Mouse (Mus musculus): ENCODE measurements around the gene Dlgap3. TPM values are rescaled to one million over a fixed set of nuclear protein-coding genes. Genes with fewer than 3 reads are reported as not detected.

The Dlgap3 gene
- polyA plus RNA-seq, 1 experiment: 1.0 TPM

DNA sequence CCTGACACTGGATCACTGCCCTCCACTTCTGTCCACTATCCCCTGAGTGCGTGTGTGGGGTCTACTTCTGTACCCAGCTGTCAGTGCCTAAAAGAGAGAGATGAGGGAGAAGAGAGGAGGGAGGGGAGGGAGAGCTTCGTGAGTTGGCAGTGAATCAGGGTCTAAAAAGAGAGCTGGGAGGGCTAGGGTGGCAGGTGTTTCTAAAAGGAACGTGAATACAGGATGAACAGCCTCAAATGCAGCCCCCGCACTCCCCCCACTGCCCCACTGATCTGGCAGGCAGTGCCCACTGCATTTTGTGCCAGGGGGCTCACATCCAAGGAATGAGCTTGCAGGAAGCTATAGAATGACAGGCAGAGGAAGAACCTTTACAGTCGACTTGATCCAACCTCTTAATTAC is 1.9 kb downstream of the Dlgap3 start:
- 46% methylated on average over 5 of the region's 5 CpGs for whole genome bisulfite sequencing
- Histone ChIP-seq H3K27ac (ENCODE audit: control insufficient read depth, insufficient read depth, low read depth, low read length, poor library complexity) (no peak overlapping the region), H3K4me3 (replicated peaks; ENCODE audit: control insufficient read depth, low read depth, low read length) (no peak overlapping the region), H3K4me1 (ENCODE audit: control insufficient read depth, insufficient read depth, low read length) (no peaks in the 10 kb centered on the region)
- TF ChIP-seq POLR2A (IDR thresholded peaks at IDR 0.05; ENCODE audit: borderline replicate concordance, control insufficient read depth, low read depth, low read length) (no peak), CTCF (IDR thresholded peaks at IDR 0.05; ENCODE audit: control insufficient read depth, insufficient read depth, low read length) (no peak)

DNA sequence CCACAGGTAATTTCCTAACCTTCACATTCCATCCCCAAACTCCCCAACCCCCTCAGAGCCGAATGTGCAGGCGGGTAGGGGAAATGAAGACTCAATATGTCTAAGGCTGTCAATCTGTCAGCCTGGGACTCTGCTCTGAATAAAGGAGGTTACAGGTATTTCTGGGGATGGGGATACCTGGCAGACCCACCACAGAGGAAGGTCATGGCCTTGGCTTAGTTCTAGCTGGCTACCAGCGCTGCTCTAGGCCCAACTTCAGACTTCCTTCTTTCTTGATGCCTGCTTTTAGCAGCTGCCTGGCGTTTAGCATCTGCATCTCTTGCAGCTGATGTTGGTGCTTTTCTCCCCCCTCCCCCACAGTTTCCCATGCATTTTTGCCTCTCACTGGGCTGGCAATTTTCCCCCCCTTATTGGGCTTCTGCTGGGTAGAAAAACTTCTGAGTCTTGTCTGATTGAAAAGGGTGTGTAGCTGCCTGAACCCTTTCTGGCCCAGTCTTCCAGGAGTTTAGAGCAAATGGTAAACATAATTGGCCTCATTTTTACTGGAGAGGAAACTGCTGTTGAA is 2.4 kb downstream of the Dlgap3 start:
- no peak for TF ChIP-seq CTCF (IDR thresholded peaks at IDR 0.05; ENCODE audit: control insufficient read depth, insufficient read depth, low read length)
- no peak for TF ChIP-seq POLR2A (IDR thresholded peaks at IDR 0.05; ENCODE audit: borderline replicate concordance, control insufficient read depth, low read depth, low read length)
- Histone ChIP-seq H3K4me3 (replicated peaks; ENCODE audit: control insufficient read depth, low read depth, low read length) (no peak overlapping the region), H3K4me1 (ENCODE audit: control insufficient read depth, insufficient read depth, low read length) (no peaks in the 10 kb centered on the region), H3K27ac (ENCODE audit: control insufficient read depth, insufficient read depth, low read depth, low read length, poor library complexity) (no peak overlapping the region)
- WGBS: 40% methylated on average over 4 of the region's 4 CpGs

DNA sequence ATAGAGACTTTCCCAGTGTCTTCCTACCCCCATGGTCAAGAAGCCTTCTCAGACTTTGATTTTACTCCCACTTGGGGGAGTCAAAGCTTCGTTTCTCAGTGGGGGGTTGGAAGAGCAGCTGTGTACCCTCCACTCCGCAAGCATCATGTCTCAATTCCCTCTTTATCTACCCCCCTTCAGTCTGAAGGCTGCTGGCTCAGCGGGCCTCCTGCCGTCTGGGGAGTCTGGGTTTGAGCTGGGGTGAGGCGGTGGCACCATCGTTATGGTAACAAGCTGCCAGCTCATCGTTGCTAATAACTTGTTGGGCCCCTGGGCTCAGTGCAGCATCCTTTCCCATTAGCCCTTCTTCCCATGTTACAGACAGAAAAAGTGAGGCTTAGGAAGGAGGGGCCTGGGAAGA is 3.1 kb downstream of the Dlgap3 start:
- no peak overlapping the region for H3K4me3 ChIP-seq (replicated peaks; ENCODE audit: control insufficient read depth, low read depth, low read length)
- H3K27ac ChIP-seq (ENCODE audit: control insufficient read depth, insufficient read depth, low read depth, low read length, poor library complexity): no peak overlapping the region
- 26% methylated on average over 7 of the region's 7 CpGs for WGBS
- TF ChIP-seq POLR2A (IDR thresholded peaks at IDR 0.05; ENCODE audit: borderline replicate concordance, control insufficient read depth, low read depth, low read length): no peak
- H3K4me1 ChIP-seq (ENCODE audit: control insufficient read depth, insufficient read depth, low read length): no peaks in the 10 kb centered on the region

DNA sequence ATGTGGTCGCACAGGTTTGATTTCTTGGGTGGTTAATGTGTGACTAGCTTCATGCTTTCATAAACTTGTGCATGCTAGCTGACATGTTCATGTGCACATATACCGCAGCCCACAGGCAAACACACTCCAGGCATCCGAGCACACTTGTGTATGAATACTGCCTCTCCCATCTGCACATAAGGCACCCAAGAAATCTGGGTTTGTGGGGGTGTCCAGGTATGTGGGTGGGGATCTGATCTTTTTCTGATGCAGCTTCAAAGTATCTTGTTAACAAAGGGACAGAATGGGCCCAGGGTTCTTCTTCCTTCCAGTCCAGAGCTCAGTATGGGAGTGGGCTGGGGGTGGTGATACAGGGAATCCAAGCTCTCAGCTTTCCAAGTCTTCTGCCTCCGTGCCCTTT is 3.6 kb downstream of the Dlgap3 start:
- TF ChIP-seq CTCF (IDR thresholded peaks at IDR 0.05; ENCODE audit: control insufficient read depth, insufficient read depth, low read length) (no peak), POLR2A (IDR thresholded peaks at IDR 0.05; ENCODE audit: borderline replicate concordance, control insufficient read depth, low read depth, low read length) (no peak)
- Histone ChIP-seq H3K4me3 (replicated peaks; ENCODE audit: control insufficient read depth, low read depth, low read length) (no peak overlapping the region), H3K27ac (ENCODE audit: control insufficient read depth, insufficient read depth, low read depth, low read length, poor library complexity) (no peak overlapping the region), H3K4me1 (ENCODE audit: control insufficient read depth, insufficient read depth, low read length) (no peaks in the 10 kb centered on the region)
- WGBS: 53% methylated on average over 4 of the region's 4 CpGs

DNA sequence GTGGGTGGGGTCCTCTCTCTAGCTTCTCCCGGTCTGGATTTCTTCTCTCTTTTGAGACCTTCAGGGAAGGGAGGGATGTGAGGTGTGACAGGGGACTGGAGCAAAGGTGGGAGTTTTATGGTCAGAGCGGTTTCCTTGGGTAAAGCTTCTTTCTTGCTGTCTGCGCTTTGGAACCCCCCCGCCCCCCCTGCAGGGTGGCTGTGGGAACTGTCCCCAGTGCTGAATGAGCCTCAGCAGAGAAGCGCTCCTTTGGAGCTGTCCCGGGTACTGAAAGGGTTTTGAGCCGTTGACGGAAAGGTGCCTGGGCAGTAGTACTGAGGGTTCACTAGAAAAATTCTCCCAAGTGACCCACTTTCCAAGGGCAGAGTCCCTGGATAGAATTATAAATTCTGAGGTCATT is 4.5 kb downstream of the Dlgap3 start:
- Histone ChIP-seq H3K4me1 (ENCODE audit: control insufficient read depth, insufficient read depth, low read length) (no peaks in the 10 kb centered on the region), H3K4me3 (replicated peaks; ENCODE audit: control insufficient read depth, low read depth, low read length) (no peak overlapping the region), H3K27ac (ENCODE audit: control insufficient read depth, insufficient read depth, low read depth, low read length, poor library complexity) (no peak overlapping the region)
- 3% methylated on average over 8 of the region's 8 CpGs for WGBS
- TF ChIP-seq POLR2A (IDR thresholded peaks at IDR 0.05; ENCODE audit: borderline replicate concordance, control insufficient read depth, low read depth, low read length): no peak
- TF ChIP-seq CTCF (IDR thresholded peaks at IDR 0.05; ENCODE audit: control insufficient read depth, insufficient read depth, low read length): no peak

DNA sequence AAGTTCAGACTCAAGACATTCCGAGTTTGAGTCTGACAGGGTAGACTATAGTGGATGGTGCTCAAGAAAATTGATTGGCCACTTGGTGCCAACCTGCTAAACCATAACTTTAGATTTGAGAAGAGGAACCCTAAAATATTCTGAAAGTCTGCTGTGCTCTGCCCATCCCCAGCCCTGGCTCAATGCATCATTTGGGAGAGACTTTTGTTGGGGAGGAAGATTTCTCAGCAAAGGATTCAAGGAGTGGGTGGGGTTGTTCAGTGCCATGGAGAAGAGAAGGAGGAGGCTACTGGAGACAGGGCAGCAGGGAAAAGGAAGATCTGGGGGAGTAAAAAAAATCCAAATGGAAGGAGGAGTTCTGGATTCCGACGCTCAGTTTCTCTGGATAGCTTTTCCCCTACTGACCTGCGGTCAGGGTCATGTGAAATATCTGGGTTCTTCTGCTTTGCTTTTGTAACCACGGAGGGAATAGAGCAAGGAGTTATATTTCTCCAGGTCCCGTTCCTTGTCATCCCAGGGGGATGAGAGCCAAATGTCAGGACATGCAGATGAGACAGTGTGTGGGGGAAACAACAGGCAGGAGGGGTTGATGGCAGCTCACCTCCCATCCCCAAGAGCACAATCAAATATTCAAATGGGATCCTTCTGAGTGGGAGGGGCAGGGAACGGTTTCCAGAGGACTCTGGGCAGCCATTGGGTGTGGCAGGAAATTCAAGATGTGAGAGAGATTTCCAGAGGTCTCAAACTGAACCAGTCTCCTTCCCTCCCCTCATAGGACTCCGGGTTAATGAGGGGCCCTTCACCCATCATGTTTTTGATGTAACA is 5.3 kb downstream of the Dlgap3 start:
- H3K4me1 ChIP-seq (ENCODE audit: control insufficient read depth, insufficient read depth, low read length): no peaks in the 10 kb centered on the region
- H3K27ac ChIP-seq (ENCODE audit: control insufficient read depth, insufficient read depth, low read depth, low read length, poor library complexity): no peak overlapping the region
- TF ChIP-seq CTCF (IDR thresholded peaks at IDR 0.05; ENCODE audit: control insufficient read depth, insufficient read depth, low read length) (no peak), POLR2A (IDR thresholded peaks at IDR 0.05; ENCODE audit: borderline replicate concordance, control insufficient read depth, low read depth, low read length) (no peak)
- H3K4me3 ChIP-seq (replicated peaks; ENCODE audit: control insufficient read depth, low read depth, low read length): no peak overlapping the region
- whole genome bisulfite sequencing: 51% methylated on average over 8 of the region's 8 CpGs

DNA sequence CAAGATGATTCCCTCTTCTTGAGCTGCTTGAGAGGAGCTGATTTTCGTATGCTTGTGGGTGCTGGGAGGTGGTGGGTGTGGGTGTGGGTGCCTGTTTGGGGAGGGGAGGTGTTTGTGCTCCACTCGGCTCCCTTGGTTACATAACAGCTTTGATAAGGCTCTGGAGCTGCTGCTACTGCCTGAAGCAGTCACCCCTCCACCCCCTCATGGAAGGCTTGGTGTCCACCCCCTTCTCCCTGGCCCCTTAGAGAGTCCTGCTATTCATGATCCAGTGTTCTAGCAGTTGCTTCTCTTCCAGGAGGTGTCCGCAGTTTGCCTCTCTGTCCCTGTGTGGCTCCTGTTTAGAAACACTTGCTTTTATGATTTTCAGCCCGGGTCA is 5.9 kb downstream of the Dlgap3 start:
- H3K4me1 ChIP-seq (ENCODE audit: control insufficient read depth, insufficient read depth, low read length): no peaks in the 10 kb centered on the region
- WGBS: 47% methylated on average over 4 of the region's 4 CpGs
- H3K27ac ChIP-seq (ENCODE audit: control insufficient read depth, insufficient read depth, low read depth, low read length, poor library complexity): no peak overlapping the region
- no peak for TF ChIP-seq POLR2A (IDR thresholded peaks at IDR 0.05; ENCODE audit: borderline replicate concordance, control insufficient read depth, low read depth, low read length)
- no peak for TF ChIP-seq CTCF (IDR thresholded peaks at IDR 0.05; ENCODE audit: control insufficient read depth, insufficient read depth, low read length)
- no peak overlapping the region for H3K4me3 ChIP-seq (replicated peaks; ENCODE audit: control insufficient read depth, low read depth, low read length)

DNA sequence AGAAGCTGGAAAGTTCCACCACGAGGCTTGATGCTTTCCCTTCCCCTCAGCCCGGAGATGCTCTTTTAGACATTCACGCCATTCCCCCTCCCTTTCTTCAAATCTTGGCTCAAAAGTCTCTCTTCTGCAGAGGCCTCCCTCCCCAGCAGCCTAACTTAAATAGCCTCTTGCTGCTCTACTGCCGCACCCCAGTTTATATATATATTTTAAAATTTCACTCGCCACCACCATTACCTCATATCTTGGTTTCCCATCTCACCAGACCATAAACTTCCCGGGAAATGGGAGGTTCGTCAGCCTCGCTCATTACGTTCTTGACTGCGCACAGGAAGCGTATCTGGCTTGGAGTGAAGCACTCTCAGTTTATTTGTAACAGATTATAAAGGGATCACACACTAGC is 9.0 kb downstream of the Dlgap3 start:
- H3K27ac ChIP-seq (ENCODE audit: control insufficient read depth, insufficient read depth, low read depth, low read length, poor library complexity): no peak overlapping the region
- no peaks in the 10 kb centered on the region for H3K4me1 ChIP-seq (ENCODE audit: control insufficient read depth, insufficient read depth, low read length)
- H3K4me3 ChIP-seq (replicated peaks; ENCODE audit: control insufficient read depth, low read depth, low read length): no peak overlapping the region
- 73% methylated on average over 11 of the region's 11 CpGs for WGBS
- no peak for TF ChIP-seq CTCF (IDR thresholded peaks at IDR 0.05; ENCODE audit: control insufficient read depth, insufficient read depth, low read length)
- TF ChIP-seq POLR2A (IDR thresholded peaks at IDR 0.05; ENCODE audit: borderline replicate concordance, control insufficient read depth, low read depth, low read length): no peak

Measured in bone marrow, adult 2 months (tissue).